Mouse (Mus musculus): ENCODE measurements around the gene Ahsa1.

GRCm38 (mm10) chr12:87319229-87319628 lies 53.0 kb downstream of the Ahsa1 start:
- TF ChIP-seq CTCF (IDR thresholded peaks at IDR 0.05): no peak
- TF ChIP-seq POLR2A (IDR thresholded peaks at IDR 0.05; ENCODE audit: insufficient read depth, low read depth, low read length): no peak

Data from heart, adult 2 months (tissue).